Mouse (Mus musculus) granulocyte monocyte progenitor cell, adult 5-6 weeks (primary cell): ENCODE data around the gene Ppp2r5c. TPM values are rescaled to one million over a fixed set of nuclear protein-coding genes. Genes with fewer than 3 reads are reported as not detected.
A peak's percentile ranks its signal among the peaks of the same experiment; 100 is the strongest.

Source experiments
- ATAC-seq: replicated peaks from 2 replicates; pipeline ENCODE4 v1.8.0; 2016; ENCODE audit warnings: mild to moderate bottlenecking, moderate TSS enrichment, inconsistent platforms; ENCODE audit not compliant: poor library complexity, severe bottlenecking
- total RNA-seq, 2 experiments: library from RNA; stranded (forward) in 1 of 2; stranded (reverse) in 1 of 2; fragments of 200-712, 200-1000 nt in 1 of 2; fragments of >200 nt in 1 of 2; fragmentation: Nextera tagmentation in 1 of 2; gene quantifications; 2 replicates each; pipeline ENCODE4 v1.2.3; 2014 to 2017

The Ppp2r5c gene
- total RNA-seq, 2 experiments from 2014 or later = 113 to 215 TPM

DNA sequence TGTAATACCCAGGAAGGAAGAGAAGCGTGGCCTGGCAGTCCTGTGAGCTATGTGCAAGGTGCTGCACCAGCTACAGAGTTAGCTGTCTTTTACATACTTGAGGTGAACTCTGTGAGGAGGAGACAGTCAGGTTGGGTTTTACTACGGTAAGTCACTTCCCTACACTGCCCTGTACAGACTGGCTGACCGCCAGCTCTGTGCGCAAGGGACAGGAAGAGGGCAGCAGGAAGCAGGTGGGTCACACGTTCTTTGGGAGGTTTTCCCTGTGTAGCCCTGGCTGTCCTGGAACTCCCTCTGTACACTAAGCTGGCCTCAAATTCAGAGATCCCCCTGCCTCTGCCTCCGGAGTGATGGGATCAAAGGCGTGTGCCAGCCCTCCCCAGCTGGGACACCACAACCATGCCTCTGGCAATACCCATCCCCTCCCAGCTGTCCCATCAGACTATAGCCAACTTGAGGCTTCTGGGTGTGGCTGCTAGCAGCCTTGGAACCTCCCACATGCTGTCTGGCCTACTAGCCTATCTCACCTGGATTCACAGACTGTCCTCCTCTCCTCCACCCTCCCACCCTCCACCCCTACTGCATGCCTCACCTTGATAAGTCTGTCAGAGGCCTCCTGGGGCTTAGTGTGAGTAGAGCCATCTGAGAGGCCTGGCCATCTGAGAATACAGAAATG lies 102.7 kb downstream of the Ppp2r5c start:
- no peak; the same call in 1 of the 2 replicates for ATAC-seq

DNA sequence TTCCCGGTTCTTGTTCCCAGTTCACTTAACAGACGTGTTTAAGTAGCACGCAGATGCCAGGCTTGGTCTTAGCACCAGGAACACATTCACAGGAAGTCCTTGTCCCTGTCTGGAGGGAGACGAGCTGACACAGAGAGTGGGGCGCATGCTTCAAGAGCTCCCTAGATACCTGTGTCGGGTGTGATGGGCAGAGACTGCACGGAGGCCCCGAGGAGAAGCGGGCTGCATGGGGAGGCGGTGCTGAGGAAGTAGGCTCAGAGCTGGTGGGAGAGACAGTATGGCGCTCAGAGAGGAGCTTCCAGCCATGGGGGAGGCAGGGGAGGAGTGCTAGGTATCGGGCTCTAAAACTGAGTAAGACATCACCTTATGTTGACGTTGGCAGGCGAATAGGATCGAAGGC lies 103.4 kb downstream of the Ppp2r5c start:
- no peak for ATAC-seq

DNA sequence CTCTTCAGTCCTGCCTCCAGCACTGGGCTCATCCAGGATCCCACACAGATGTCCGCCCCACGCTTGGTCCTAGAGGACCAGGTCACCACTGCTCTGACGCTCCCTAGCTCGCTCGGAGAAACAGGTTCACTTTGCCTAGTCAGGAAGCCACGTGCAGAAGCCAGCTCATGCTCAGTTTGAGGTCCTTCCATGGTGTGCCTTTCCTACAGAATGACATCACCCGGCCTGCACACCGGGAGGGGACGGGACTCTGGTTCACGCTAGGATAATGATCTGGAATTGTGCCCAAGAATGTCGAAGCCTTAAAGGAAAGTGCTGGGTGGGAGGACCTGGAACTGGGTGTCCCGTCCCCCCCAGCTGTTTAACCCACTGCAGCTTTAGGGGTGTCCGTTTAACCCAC lies 105.2 kb downstream of the Ppp2r5c start:
- no peak for ATAC-seq

DNA sequence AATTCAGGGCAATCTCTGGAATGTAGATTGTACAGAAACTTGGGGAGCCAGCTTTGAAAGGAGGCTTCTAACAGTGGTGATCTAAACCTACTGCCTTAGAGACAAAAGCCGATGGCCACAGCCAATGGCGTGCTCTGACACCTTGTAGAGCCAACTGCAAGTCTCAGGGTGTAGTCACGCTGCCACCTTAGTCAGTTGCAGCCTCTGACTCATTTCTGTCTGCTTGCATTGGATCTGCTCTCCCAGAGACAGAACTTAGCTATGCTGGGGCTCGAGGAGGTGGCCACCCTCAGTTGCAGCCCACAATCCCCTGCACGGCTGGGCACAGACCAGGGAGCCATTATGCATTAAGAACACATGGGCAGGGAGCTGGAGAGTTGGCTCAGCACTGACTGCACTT lies 106.4 kb downstream of the Ppp2r5c start:
- ATAC-seq = no peak

DNA sequence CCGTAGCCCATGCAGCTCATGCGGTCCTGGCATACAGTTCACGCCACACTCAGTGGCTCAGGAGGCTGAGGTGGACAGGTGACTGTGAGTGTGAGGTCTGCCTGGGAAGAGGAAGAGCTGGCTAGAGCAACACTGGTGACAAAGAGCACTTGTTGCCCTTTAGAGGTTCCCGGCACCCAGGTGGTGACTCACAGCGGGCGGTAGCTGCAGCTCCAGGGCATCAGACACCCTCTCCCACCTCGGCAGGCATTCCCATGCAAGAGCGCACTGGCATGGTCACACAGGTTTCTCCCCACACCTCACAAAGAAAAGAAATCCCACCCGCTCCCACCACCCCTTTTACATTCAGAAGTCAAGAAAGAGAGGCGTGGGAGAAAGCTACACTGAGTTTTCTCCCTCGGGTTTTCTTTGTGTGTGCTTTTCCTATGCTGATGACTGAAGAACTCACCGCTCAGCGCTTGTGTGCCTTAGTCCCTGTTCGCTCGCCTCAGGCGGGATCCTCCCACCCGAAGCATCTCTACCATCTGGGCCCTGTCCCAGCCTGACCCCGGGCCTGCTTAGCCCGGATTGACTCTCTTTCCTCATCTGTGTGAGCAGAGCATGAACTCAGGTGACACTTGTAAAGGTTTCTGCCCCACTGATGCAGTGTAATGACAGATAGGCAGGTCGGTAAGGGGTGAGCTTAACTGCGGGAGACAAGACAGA lies 108.8 kb downstream of the Ppp2r5c start:
- no peak for ATAC-seq

DNA sequence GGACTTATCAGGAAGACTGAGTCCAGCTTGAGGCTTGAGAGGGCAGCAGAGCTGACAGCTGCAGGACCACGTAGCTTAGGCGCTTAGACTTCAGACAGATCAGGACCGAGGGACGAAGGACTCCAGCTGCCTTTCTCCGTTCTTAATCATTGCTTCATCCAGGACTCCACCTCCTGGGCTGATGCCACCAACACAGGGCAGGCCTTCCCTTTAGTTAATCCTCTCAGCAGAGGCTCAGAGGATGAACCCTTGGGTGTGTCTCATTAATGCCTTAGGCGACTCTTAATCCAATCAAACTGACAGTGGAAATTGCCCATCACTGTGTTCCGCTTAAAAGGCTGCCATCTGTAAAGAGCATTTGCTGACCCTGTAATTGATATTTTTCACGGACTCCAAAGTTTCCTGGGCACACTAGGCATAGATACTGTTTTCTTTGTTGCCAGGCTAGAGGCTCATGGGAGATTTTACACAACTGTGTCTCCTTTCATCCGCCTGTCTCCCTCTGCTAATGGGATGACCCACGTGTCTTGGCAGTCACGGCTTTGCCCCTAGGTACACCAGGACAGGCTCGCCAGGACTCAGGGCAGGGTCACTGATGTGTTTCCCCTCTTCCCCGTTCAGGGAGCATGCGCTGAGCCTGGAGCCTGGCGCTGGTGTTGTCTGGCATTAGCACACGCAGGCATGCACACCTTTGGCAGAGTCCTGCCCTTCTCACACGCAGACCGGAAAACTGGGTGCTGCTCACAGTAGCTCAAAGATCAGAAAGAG lies 110.1 kb downstream of the Ppp2r5c start:
- ATAC-seq = no peak

DNA sequence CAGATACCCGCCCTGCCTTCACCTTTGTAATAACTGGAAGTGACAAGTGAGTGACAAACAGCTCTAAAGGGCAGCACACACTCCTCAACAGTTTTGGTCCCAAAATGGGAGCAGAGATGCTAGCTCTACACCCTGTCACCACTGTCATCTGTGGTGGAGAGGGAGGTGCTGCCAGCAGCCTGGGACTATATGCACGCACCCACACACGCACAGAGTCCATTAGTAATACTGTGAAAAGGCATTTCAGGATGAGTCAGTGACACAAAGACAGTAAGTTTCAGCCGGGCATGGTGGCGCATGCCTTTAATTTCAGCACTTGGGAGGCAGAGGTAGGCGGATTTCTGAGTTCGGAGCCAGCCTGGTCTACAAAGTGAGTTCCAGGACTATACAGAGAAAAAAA lies 111.3 kb downstream of the Ppp2r5c start:
- ATAC-seq = no peak

DNA sequence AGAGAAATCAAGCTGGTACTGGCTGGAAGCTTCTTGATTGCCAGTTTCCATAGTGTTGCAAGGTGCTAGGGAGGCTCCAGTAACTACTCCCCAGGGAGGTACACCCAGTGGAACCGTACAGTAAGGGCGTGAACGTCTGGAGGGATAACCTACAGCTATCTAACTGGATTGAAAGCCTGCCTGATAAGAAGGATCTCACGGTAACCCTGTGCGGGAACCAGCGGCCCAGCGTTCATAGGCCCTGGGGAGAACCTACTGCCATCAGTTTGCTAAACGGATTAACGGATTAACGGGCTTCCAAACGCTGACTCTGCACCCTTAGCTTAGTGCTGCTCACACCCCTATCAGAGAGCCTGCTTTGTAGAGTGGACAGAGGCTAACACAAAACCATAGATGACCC lies 116.5 kb downstream of the Ppp2r5c start:
- no peak for ATAC-seq

DNA sequence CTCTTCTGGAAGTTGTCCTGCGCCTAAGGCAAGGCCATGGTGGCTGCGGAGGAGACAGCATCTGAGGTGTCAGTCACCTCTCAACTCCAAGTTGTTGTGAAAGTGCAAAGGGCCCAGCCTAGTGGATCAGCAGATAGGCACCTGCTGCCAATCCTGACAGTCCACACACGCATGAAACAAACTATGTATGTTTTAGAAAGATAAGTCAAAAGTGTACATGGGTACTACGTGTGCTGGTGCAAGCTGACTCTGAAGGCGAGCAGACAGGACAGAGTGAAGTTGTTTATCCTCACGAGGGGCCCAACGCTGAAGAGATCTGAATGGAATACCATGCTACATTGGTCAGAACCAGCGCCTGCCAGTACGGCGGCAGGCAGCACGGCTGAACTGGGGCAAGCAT lies 117.9 kb downstream of the Ppp2r5c start:
- ATAC-seq = no peak

DNA sequence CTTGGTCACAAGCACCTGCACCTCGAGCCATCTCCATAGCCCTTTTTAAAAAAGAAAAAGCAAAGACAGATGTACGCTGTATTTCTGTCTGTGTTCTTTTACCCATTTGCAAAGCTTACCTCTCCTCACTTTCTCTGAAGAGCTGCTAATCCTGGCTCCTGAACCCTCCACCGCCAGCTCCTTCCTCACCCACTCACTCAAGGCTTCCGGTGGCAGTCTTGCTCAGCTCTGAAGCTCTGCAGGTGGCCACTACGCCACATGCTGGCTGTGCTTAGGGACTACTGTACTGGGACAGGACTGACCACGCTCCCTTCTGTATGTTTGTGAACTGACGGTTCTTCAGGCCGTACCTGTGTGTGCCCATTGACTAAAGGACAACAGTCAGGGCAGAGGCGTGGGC lies 119.4 kb downstream of the Ppp2r5c start:
- ATAC-seq = no peak

DNA sequence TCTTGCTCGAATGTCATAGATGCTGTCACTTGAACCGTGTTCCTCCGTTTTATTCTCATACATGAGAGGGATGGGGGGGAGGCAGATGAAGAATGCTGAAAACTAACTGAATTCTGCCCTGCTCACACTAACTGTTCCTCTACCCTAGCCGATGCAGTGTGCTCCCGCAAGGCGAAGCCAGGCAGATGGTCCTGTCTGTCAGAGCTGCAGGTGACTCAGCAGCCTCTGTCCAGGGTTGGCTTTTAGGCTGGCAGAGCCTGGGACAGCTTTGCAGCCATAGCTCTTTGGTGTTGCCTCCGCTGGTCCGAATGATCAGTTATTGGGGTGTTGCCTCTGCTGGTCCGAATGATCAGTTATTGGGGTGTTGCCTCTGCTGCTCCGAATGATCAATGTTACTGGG lies 124.1 kb downstream of the Ppp2r5c start:
- ATAC-seq = no peak

DNA sequence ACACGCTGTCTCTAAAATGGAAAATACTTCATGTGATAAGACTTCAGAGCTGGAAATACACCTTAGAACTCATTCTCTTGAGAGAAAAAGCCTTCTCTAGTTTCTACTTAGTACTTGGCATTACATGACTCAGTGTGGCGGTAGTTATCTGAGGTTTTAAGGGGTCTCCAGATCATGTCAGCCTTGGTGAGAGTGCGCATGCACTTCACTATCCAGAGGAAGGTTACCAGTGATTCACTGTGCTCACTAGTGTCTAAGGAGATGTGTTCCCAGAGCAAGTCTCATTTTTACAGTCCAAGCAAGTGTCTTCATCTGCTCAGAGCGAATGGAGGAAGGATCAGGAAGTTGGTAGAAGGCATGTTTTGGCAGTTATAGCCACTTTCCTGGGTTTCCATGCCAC lies 125.4 kb downstream of the Ppp2r5c start:
- ATAC-seq = no peak

DNA sequence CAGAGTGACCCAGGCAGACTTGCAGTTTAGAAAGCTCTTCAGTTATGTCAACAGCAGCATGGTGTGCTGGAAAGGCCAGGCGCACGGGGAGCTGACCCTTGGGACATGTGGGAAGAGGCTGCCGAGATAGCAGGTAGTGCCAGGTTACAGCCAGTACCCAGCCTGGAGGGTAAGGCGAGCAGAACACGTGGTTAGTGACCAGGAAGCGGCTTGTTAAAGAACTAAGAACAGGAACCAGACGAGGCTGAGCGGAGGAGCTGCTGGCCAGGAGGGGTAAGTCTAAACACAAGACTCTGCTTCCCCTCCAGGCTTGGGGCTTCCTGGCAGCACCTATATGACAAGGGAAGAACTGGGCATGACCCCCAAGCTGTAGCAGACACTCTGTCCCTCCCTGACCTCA lies 126.7 kb downstream of the Ppp2r5c start:
- peak; percentile 54 for ATAC-seq

DNA sequence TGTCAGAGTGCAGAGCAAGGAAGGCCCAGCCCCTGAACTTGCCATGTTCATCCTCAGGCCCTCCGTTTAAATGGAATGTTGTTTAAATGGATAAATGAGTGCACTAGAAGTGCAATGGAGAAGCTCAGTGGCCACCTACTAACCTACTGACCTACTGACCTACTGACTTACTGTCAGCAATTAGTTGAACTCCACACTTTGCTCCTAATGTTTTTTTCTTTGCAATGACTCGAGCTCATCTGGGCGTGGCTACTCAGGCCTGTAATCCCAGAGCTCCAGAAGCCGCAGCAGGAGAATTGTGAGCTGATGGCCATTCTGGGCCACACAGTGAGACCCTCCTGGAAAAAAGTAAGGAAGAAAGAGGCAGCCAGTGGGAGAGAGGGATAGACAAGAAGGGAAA lies 129.0 kb downstream of the Ppp2r5c start:
- ATAC-seq = no peak

DNA sequence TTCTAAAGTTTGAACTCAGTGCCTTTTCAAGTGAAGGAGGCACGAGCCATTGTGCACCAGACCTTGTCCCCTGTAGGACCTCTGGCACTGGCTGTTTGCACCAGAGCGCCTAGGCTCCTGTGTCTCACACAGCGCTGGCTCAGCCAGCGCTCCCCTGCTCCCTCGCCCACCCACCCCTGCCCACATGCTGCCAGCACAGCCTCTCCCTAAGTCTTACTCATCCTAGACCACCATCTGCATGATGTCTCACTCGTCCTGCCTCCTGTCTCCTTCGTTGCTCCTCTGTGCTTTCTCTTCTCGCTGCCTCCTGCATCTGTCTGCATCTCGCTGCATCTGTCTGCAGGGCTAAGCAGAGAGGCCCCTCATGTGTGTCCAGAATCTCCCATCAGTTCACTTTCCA lies 131.4 kb downstream of the Ppp2r5c start:
- no peak for ATAC-seq

DNA sequence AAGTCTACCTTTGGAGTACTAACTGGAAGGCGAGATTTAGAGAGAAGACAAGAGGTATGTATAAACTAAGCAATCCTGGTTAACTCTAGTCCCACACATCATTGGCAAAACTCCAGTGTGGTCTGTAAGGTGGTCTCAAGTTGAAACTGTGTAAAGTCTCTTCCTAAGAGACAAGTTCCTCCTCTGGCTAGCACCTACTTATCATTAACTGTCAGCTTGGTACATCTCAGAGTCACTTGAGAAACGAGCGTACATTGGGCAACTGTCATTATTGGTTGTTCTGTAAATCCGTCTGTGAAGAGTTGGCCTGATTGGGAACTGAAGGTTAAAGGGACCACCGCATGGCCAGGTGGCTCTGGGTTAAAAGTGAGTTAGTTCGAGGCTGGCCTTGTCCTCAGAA lies 141.7 kb downstream of the Ppp2r5c start:
- ATAC-seq = peak; percentile 12; the same call in 1 of the 2 replicates

DNA sequence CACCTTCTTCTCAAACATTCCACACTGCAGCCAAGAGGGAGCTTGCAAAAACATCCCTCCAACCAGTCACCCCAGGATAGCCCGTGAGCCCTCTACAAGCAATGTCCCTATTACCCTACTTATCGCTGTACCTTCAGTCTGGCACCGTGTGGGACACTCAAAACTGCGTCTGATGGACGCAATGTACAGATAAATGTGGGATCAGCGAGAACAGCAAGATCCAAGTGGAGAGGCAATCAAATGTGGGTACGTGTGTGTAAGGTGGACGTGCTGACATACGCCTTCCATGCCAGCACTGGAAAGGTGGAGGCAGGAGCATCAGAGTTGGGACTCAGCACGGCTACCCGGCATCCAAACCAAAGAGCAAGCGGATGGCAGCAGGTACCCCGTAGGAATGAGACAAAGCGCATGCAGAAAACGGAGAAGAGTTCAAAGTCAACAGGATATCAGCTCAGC lies 143.9 kb downstream of the Ppp2r5c start:
- ATAC-seq = no peak

DNA sequence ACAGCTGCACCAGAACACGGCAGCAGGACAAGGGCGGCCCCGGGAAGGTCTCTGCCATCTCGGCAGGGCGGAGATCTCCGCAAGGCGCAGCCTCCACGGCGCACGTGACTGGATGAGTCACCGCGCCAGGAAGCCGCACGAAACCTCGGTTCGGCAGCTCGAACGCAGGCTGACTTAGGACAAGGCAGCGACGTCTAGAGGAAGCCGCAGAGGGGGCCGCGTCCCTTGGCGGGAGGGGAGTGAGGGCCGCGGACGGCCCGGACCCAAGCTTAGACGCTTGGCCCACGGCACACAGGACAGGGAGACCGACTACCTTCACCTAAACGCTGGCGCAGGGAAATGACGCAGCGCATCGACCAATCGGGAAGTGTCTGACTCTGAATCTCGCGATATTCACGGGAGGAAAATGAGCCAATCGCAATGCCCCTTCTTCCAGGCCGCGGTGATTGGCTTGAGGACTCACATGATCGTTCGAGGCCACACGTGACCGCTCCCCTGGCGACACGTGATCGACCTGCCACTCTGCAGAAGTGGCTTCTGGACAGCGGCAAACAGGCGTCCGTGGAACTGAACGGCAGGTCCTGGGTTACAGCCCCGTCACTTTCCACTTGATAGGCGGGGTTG lies 144.5 kb downstream of the Ppp2r5c start:
- peak; percentile 86 for ATAC-seq

DNA sequence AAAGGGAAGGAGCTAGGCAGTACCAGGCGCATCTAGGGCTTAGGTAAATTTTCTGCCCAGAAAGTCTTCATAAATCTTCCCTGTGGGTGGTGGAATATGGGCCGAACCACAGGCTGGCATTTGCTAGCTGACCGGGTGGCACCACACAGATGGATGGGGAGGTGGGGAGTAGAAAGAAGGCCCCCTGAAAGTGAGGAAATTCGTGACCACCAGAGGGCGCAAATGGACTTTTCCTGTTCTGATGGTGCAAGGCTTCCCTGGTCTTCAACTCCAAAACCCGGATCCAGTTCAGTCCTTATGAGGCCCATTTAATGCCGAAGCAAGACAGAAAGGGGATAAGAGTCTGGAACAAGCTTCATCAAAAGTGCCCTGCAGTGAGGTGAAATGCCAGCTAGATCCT lies 151.6 kb downstream of the Ppp2r5c start:
- ATAC-seq = peak; percentile 38

DNA sequence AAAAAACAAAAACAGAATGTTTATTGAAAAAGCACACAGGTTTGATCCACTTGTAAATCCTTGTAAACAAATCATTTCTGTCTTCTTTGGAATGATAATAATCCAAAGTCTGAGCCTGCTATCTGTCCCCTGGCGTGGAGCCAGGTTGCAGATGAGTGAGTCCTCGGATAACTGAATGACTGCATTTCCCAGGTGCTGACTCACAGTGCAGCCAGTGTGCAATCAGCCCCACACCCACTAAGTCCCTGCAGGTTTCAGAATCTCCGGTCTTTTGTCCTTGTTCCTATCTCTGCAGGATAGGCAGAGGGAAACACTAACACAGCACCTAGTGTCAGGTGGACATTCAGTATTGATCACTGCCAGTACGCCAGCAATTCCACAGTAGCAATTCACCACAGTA lies 152.9 kb downstream of the Ppp2r5c start:
- ATAC-seq = no peak
